Mouse (Mus musculus) left cerebral cortex, adult 18-20 months (tissue): ENCODE measurements around the gene Lmod3. TPM values are rescaled to one million over a fixed set of nuclear protein-coding genes. Genes with fewer than 3 reads are reported as not detected.

Source experiments
- DNase-seq, 2 experiments: peaks; one replicate each; pipeline ENCODE4 v3.0.0; 2021 to 2022; ENCODE audit warnings: low spot score in 2 of 2, mixed read lengths in 1 of 2
- long read RNA-seq, 2 experiments: library from polyadenylated mRNA; stranded (forward); transcript quantifications; one replicate each; pipeline ENCODE4 v2.0.0; 2021
- total RNA-seq, 2 experiments: library from RNA; stranded (reverse); gene quantifications; 2 replicates each; pipeline ENCODE4 v1.2.3; 2021

The Lmod3 gene
- total RNA-seq: not detected
- long read RNA-seq, experiment 1: 0 reads
- long read RNA-seq, experiment 2: 0 reads

DNA sequence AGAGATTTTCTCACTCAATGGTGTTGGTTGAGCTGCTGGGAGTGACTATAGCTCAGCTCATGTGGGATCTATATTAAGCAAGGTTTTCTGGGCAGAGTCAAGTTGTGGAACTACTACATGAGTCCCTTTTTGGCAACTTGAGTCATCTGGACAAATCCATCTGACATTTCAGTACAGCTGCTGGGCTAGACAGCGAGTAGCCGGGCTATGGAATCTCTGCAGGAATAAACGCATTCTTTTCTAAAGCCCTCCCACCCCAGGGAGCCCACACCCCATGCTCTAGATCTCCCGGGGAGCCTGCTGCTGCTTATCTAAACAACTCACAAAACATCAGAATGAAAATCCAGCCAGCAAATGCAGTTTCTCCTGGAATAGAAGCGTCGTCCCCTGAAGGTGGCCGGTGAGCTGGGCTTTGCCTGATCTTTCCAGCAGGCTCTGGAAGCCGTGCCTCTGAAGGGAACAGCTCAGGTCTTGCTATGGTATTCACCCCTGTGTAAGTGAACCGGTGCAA is at the start of gene Lmod3:
Gene Lmod3, minus strand, starts transcription at position 49 of the 511 bp plus-strand sequence.
- peak in 1 of 2 experiments; percentile 12 for DNase-seq

GRCm38 (mm10) chr6:97302303-97302702 is 49.7 kb upstream of the Lmod3 start:
- no peak for DNase-seq

- no peak for DNase-seq
Measured at GRCm38 (mm10) chr6:97300659-97301058, 48.1 kb upstream of the Lmod3 start.

DNA sequence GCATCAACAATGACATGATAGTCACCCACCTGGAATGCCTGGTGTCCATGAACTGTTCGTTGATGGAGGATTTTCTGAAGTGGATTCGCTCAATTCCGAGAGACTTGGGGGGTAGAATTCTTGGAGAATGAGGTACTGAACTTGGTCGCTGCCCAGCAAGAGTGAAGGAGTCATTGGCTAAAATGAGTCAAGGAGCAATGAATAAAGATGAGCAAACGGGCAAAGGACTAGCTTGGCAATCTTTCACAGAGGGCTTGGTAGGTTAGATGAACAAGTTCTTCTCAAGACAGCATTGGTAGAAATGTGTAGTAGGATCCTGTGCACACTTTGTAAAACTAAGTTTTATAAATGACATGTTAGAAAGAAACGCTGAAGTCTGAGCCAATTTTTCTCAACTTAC is 47.6 kb upstream of the Lmod3 start:
- no peak for DNase-seq

DNA sequence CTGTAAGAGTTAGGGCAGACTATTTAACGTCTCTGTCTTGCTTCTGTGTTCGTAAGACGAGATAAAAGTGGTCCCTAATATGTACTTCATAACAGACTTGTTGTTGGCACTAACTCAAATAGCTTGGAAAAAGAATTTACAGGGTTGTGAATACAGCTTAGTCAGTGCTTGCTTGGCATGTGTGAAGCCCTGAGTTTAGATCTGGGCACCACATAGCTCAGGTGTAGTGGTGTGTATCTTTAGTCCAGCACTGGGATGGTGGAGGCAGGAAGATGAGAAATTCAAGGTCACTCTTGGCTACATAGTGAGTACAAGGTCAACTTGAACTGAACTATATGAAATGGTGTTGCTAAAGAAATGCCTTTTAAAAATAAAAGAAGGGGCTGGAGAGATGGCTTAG is 44.6 kb upstream of the Lmod3 start:
- DNase-seq: no peak

- no peak for DNase-seq
Measured at GRCm38 (mm10) chr6:97295866-97296527, 43.4 kb upstream of the Lmod3 start.

DNA sequence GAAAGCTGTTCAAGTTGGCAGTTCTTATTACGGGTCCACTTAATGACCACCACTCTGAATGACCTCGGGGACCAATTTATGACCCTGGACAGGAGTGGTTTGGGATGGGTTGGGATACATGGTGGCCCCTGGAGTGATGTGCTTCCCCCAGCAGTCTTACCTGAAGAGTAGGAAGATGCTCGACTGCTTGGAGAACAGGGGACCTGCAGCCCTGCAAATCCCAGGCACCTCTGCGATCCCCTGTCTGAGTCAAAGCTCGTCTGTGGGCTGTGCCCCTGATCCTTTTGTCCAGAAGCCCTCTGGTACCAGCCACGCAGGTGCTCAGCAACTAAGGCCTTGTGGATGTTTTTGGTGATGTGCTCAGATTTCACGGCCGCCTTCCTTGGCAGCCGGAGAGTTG is 42.9 kb upstream of the Lmod3 start:
- DNase-seq: no peak

GRCm38 (mm10) chr6:97293667-97294569 is 41.4 kb upstream of the Lmod3 start:
- no peak for DNase-seq

GRCm38 (mm10) chr6:97292894-97293293 is 40.3 kb upstream of the Lmod3 start:
- no peak for DNase-seq

GRCm38 (mm10) chr6:97292096-97292495 is 39.5 kb upstream of the Lmod3 start:
- DNase-seq: no peak

DNA sequence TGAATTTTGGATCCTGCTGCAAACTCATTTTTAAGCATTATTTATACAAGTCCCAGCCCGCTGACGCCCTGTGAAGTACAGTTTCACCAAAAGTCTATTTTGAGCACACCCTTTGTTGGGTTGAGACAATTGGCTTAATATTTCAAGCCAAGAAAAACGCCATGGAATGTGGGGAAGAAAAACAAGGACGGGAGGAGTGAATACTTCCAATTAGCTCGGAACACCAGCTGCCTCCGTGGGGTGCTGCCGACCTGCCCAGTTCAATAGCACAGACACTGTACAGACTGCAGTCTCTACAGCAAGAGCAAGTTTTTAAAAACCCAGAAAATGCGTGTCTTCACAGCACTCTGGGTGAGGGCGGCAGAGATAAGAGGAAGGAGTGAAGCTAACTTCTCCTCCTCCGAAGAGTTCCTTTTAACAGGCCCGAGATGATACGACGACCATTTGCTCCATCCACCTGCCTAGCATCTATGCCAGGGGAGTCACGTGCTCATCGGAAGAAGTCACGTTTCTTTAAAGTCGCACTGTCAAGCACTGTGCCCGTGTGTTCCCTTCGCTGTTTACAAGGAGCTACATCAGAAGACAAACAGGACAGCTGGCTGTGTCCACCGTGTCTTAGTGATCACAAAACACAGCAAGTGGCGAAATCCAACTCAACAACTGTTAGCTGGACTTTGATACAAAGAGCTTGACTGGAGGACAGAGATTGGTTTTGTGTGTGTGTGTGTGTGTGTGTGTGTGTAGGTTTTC is 38.8 kb upstream of the Lmod3 start:
- DNase-seq: no peak

- no peak for DNase-seq
Measured at GRCm38 (mm10) chr6:97290687-97291086, 38.1 kb upstream of the Lmod3 start.

GRCm38 (mm10) chr6:97289838-97290237 is 37.3 kb upstream of the Lmod3 start:
- no peak for DNase-seq

DNA sequence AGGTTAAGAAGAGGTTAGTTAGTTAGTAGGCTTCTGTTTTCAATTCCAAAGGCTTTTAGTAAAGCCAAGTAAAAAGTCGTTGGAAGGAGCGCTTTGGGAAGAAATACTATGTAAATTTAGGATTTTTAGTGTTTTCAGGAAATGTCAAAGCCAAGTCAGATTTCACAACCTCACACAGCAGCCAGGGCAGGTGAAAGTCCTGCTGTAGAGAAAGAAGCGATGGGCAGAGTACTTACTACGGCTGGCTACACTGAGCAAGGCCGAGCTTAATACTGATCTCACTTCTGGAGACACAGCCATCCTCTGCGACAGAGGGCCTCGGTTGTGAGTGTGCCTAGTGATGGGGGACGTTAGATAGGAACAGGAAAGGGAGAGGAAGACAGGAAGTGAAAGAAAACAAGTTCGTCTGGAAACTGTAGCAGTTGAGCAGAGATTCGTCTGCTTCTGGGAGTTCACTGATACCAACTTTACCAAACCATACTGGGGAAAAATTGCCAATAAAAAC is 36.8 kb upstream of the Lmod3 start:
- DNase-seq: no peak

DNA sequence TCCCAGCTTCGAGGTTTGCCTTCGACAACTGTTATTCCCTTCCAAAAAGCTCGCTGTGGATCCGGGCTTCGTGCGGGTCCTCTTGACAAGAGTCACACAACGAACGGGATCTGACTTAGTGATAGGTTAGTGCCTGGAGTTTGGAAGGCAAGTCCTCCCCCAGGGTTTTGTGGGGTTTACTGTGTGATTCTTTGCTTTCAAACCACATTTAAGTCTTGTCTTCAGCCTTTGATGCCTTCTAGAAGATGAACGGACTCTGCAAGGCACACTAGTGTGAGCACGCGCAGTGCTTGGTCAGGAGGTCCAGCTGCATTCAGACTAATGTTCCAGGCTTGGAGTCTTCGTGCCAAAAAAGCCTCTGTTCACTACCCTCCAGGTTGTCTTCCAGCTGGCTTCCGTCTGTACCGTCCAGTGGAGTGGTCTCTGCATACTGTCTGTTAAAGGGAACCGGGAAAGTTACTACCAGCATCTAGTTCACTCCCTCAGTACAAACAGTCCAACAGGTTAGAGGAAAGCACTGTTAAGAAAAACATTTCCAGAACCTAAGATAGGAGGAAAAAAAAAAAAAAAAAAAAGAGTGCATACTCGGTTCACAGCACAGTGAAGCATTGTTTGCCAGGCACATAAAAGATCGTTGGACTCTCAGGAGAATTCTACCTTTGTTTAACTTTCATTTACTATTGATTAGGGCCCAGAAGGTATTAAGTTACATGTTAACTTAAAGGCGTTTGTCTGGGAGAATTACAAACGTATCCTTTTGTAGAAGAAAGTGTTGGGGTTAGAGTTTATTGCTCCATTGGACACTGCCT is 35.7 kb upstream of the Lmod3 start:
- no peak for DNase-seq

- no peak for DNase-seq
Measured at GRCm38 (mm10) chr6:97286332-97286731, 33.8 kb upstream of the Lmod3 start.

- DNase-seq: no peak
Measured at GRCm38 (mm10) chr6:97283676-97284075, 31.1 kb upstream of the Lmod3 start.

DNA sequence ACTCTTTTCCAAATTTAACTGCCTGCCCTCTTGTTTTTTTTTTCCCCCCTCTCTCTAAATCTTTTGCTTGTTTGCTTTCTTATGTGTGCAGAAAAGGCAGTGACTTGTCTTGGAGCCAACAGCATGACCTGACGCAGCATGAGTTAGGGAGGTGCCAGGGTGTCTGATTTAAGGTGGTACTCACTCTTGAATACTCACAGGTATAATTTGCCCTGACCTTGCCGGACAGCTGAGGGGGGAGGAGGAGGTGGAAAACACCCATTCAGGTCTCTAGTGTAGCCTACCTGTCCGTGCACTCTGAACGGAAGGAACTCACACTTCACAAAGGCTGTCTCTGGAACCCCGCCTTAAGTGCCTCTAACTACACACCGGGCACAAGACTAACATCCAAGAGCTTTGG is 26.3 kb upstream of the Lmod3 start:
- DNase-seq: no peak

- DNase-seq: peak; percentile 79 to 82
Measured at GRCm38 (mm10) chr6:97278014-97278787, 25.6 kb upstream of the Lmod3 start.
